Mouse (Mus musculus): Measurements from ENCODE around the gene Gbp6.
"Not testable (repeated sequence)": the region's sequence is repeated elsewhere in the genome, so short reads cannot be mapped to it uniquely, and the experiment has no call there.

DNA sequence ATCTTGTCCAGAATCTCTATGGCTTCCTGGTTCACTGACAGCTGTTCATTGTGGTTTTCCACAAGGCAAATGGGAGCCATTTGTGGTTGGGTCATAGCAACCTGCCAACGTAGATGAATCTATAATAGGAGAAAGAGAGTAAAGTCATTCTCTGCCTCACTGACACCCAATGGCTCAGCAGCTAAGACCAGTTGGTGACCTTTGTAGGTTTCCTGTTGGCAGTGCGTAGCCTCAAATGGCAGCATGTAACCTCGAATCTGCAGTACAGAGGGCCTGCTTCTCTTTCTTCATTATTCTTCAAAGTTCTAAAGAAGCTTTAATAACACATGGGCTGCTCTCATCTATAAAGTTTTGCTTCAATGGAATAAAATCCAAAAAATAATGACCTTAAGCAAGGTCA is 57.5 kb downstream of the Gbp6 start:
- TF ChIP-seq CTCF, POLR2A (IDR thresholded peaks at IDR 0.05; ENCODE audit: extremely low read depth, insufficient read depth, low read length): not testable (repeated sequence)

Data from cortical plate, adult 2 months (tissue).